8 mouse cellular contexts compared by ENCODE assay signal in genomic region chr9:44602766-44603165, GRCm38 (mm10). TPM values are rescaled to one million over a fixed set of nuclear protein-coding genes. Genes with fewer than 3 reads are reported as not detected.
DNase-seq lines count a peak whose midpoint lies in the region; ATAC-seq and TF ChIP-seq lines count a peak whose summit lies in the region.

No protein-coding gene starts in this region.

- peak overlapping the region; percentile 63 for H3K4me2 ChIP-seq in heart, embryonic 11.5 days
- H3K4me2 ChIP-seq in CH12.LX (ENCODE audit: insufficient read depth, low read depth, poor library complexity, severe bottlenecking) = peak overlapping the region; percentile 96
- peak overlapping the region; percentile 56 for H3K4me2 ChIP-seq in hindbrain, embryonic 11.5 days (replicated peaks; ENCODE audit: low read depth, low read length)
- H3K4me2 ChIP-seq in midbrain, embryonic 12.5 days (replicated peaks) = peak overlapping the region; percentile 71

- peak overlapping the region; percentile 100 for H3K4me3 ChIP-seq in heart, embryonic 11.5 days (ENCODE audit: low read depth, low read length)
- H3K4me3 ChIP-seq in CH12.LX (replicated peaks in 1 of 3; ENCODE audit: low read depth in 2 of 3, low read length in 2 of 3, poor library complexity in 1 of 3) = peak overlapping the region; percentile 45 to 98 (median 76)
- H3K4me3 ChIP-seq in hindbrain, embryonic 11.5 days (ENCODE audit: low read depth, low read length) = peak overlapping the region; percentile 99
- H3K4me3 ChIP-seq in midbrain, embryonic 12.5 days = peak overlapping the region; percentile 98

- no peak for DNase-seq in heart, postnatal 36 days
- peak; percentile 52 for DNase-seq in CH12.LX (ENCODE audit: extremely low read depth)
- DNase-seq in hindbrain, embryonic 11.5 days (ENCODE audit: low spot score) = no peak
- DNase-seq in spleen, adult 12 weeks (ENCODE audit: low spot score) = no peak
- no peak for DNase-seq in left cerebral cortex, adult 9 months (ENCODE audit: low spot score in 2 of 2)
- DNase-seq in layer of hippocampus, adult 9-11 months = no peak

- peak overlapping the region; percentile 99; the same call in 1 of the 2 replicates for H3K27ac ChIP-seq in heart, embryonic 11.5 days (ENCODE audit: low read depth, low read length)
- H3K27ac ChIP-seq in CH12.LX (ENCODE audit: insufficient read depth, low read depth) = peak overlapping the region; percentile 59
- H3K27ac ChIP-seq in hindbrain, embryonic 11.5 days (ENCODE audit: low read depth, low read length) = no peak overlapping the region
- peak overlapping the region; percentile 100 for H3K27ac ChIP-seq in midbrain, embryonic 12.5 days (replicated peaks)

- no peak for TF ChIP-seq CTCF in CH12.LX (conservative IDR thresholded peaks at IDR 0.05 in 1 of 2, IDR thresholded peaks at IDR 0.05 in 1 of 2; ENCODE audit: low read depth in 2 of 2, low read length in 2 of 2)

- no peak for ATAC-seq in heart, embryonic 11.5 days (replicated peaks; ENCODE audit: insufficient number of reproducible peaks, low FRiP score, low TSS enrichment)
- ATAC-seq in hindbrain, embryonic 11.5 days (ENCODE audit: low FRiP score) = no peak
- ATAC-seq in midbrain, embryonic 12.5 days (ENCODE audit: low FRiP score, low read depth) = no peak

- peaks cover 3% of the 10 kb centered on the region; the same call in 1 of the 2 replicates for H3K36me3 ChIP-seq in heart, embryonic 11.5 days (ENCODE audit: control insufficient read depth, insufficient read depth, low read length)
- H3K36me3 ChIP-seq in CH12.LX (replicated peaks in 1 of 2; ENCODE audit: control insufficient read depth in 1 of 2, insufficient read depth in 1 of 2, low read length in 1 of 2) = peaks cover 5 to 6% of the 10 kb centered on the region in 2 experiments
- no peaks in the 10 kb centered on the region for H3K36me3 ChIP-seq in hindbrain, embryonic 11.5 days (ENCODE audit: control insufficient read depth, insufficient read depth, low read length)
- peaks cover 7% of the 10 kb centered on the region for H3K36me3 ChIP-seq in midbrain, embryonic 12.5 days

- TF ChIP-seq RAD21 in CH12.LX (IDR thresholded peaks at IDR 0.05; ENCODE audit: low read depth, low read length) = no peak

- no peaks in the 10 kb centered on the region for H3K27me3 ChIP-seq in heart, embryonic 11.5 days (ENCODE audit: control insufficient read depth, insufficient read depth, low read length)
- H3K27me3 ChIP-seq in CH12.LX (replicated peaks) = no peaks in the 10 kb centered on the region
- no peaks in the 10 kb centered on the region for H3K27me3 ChIP-seq in hindbrain, embryonic 11.5 days (ENCODE audit: control insufficient read depth, insufficient read depth, low read length)
- H3K27me3 ChIP-seq in midbrain, embryonic 12.5 days = peaks cover 5% of the 10 kb centered on the region

- no peak for TF ChIP-seq EP300 in CH12.LX (IDR thresholded peaks at IDR 0.05; ENCODE audit: low read length)

- in situ Hi-C loops in CH12.LX (cut with MboI; ENCODE audit: low pct_ligation_motif_present, low pct_unique_long_range_greater_than_20kb, low sequenced_read_pairs) = loop anchor here (5.0 kb wide), 1 partner anchor 35 kb away; no protein-coding TSS in a partner anchor

- TF ChIP-seq POLR2A in CH12.LX (IDR thresholded peaks at IDR 0.05; ENCODE audit: low read depth, low read length) = no peak

- H3K79me2 ChIP-seq in CH12.LX (replicated peaks; ENCODE audit: control insufficient read depth, extremely low read depth, insufficient read depth, poor library complexity, severe bottlenecking) = peaks cover 40% of the 10 kb centered on the region

- intact Hi-C loops in heart, postnatal 36 days (cut with DNase I) = no loop called here

- dilution Hi-C loops in CH12.LX (cut with MboI; ENCODE audit: extremely low pct_ligation_motif_present, extremely low pct_unique_long_range_greater_than_20kb, low sequenced_read_pairs) = no loop called here

- H3K4me1 ChIP-seq in heart, embryonic 11.5 days (ENCODE audit: control insufficient read depth, insufficient read depth, low read length) = peaks cover 24% of the 10 kb centered on the region
- H3K4me1 ChIP-seq in CH12.LX (ENCODE audit: control insufficient read depth in 1 of 2, insufficient read depth in 2 of 2) = peaks cover 10 to 42% of the 10 kb centered on the region in 2 experiments
- H3K4me1 ChIP-seq in hindbrain, embryonic 11.5 days (replicated peaks; ENCODE audit: control insufficient read depth, insufficient read depth, low read length) = peaks cover 10% of the 10 kb centered on the region
- H3K4me1 ChIP-seq in midbrain, embryonic 12.5 days = peaks cover 41% of the 10 kb centered on the region

- H3K9ac ChIP-seq in heart, embryonic 11.5 days (ENCODE audit: low read depth, low read length) = peak overlapping the region; percentile 46; the same call in 1 of the 2 replicates
- H3K9ac ChIP-seq in CH12.LX (ENCODE audit: insufficient read depth, low read depth) = peak overlapping the region; percentile 92
- no peak overlapping the region for H3K9ac ChIP-seq in hindbrain, embryonic 11.5 days (ENCODE audit: low read depth, low read length)
- H3K9ac ChIP-seq in midbrain, embryonic 12.5 days (replicated peaks) = peak overlapping the region; percentile 100

- no peaks in the 10 kb centered on the region for H3K9me3 ChIP-seq in heart, embryonic 11.5 days (replicated peaks; ENCODE audit: control insufficient read depth, low read length)
- no peaks in the 10 kb centered on the region for H3K9me3 ChIP-seq in CH12.LX (replicated peaks; ENCODE audit: low read length)
- no peaks in the 10 kb centered on the region for H3K9me3 ChIP-seq in hindbrain, embryonic 11.5 days (ENCODE audit: control insufficient read depth, low read length)
- no peaks in the 10 kb centered on the region for H3K9me3 ChIP-seq in midbrain, embryonic 12.5 days

- WGBS in heart, embryonic 11.5 days (ENCODE audit: insufficient replicate concordance) = 73% methylated on average over 6 of the region's 6 CpGs
- WGBS in hindbrain, embryonic 11.5 days = 67% methylated on average over 6 of the region's 6 CpGs
- WGBS in midbrain, embryonic 12.5 days = 74% methylated on average over 6 of the region's 6 CpGs

TF ChIP-seq in CH12.LX, 34 proteins besides CTCF, POLR2A, EP300 and RAD21:
- TF ChIP-seq MXI1 (IDR thresholded peaks at IDR 0.05; ENCODE audit: low read depth, low read length) (peak; percentile 42; the same call in 1 of the 2 replicates), E2F4 (IDR thresholded peaks at IDR 0.05; ENCODE audit: insufficient replicate concordance, low read depth, low read length) (no peak), SIN3A (IDR thresholded peaks at IDR 0.05; ENCODE audit: low read length) (no peak), NRF1 (IDR thresholded peaks at IDR 0.05; ENCODE audit: low read depth, low read length) (no peak), MAZ (IDR thresholded peaks at IDR 0.05; ENCODE audit: low read depth, low read length) (no peak)
TF ChIP-seq in CH12.LX: peak in this region for 1.

RNA-seq across cellular contexts. Expression of gene Ddx6, which starts 1.9 kb away (rescaled TPM):
- polyA plus RNA-seq in heart, embryonic 11.5 days (2014; fragmentation: Nextera tagmentation; extraction: Ambion mirVana) = 7.7 and 15.0 TPM in 2 replicates
- total RNA-seq in heart, postnatal 36 days (2021) = 10 to 100 TPM; 82.0 to 85.0 TPM
- total RNA-seq in CH12.LX (2012; rRNA removed) (41.5 and 42.3 TPM in 2 replicates), CH12.LX (2014; rRNA removed) (66.7 and 71.4 TPM in 2 replicates)
- 77.1 and 81.2 TPM in 2 replicates for polyA plus RNA-seq in CH12.LX (2012; ENCODE audit: insufficient read length, low read depth)
- polyA plus RNA-seq in hindbrain, embryonic 11.5 days (2014; fragmentation: Nextera tagmentation; extraction: Ambion mirVana) = 16.0 and 32.7 TPM in 2 replicates
- polyA plus RNA-seq in midbrain, embryonic 12.5 days (2016; fragmentation: Nextera tagmentation; extraction: Ambion mirVana) = 23.8 and 25.2 TPM in 2 replicates

RNA-seq across cellular contexts. Expression of gene Cxcr5, which starts 41.1 kb away (rescaled TPM):
- polyA plus RNA-seq in heart, embryonic 11.5 days (2014; fragmentation: Nextera tagmentation; extraction: Ambion mirVana) = 0.06 TPM in 1 of 2 replicates, not detected in the other
- under 1 TPM; 0.22 to 0.47 TPM for total RNA-seq in heart, postnatal 36 days (2021)
- total RNA-seq in CH12.LX (2012; rRNA removed) (27.7 and 30.2 TPM in 2 replicates), CH12.LX (2014; rRNA removed) (75.4 and 93.4 TPM in 2 replicates)
- polyA plus RNA-seq in CH12.LX (2012; ENCODE audit: insufficient read length, low read depth) = 61.2 and 70.5 TPM in 2 replicates
- 0.11 and 0.48 TPM in 2 replicates for polyA plus RNA-seq in hindbrain, embryonic 11.5 days (2014; fragmentation: Nextera tagmentation; extraction: Ambion mirVana)
- not detected in 2 replicates for polyA plus RNA-seq in midbrain, embryonic 12.5 days (2016; fragmentation: Nextera tagmentation; extraction: Ambion mirVana)

Comparison
In these comparisons a context has a peak if more than half of its experiments do, and no peak if none do; other contexts are left out.
1. RNA of gene Cxcr5, which starts 41.1 kb away (polyA plus RNA-seq): 61.2 to 70.5 TPM in CH12.LX; 0.11 to 0.48 TPM in hindbrain, embryonic 11.5 days, 0.06 TPM in heart, embryonic 11.5 days and not detected in midbrain, embryonic 12.5 days; every median in the first group is over 10 times any median in the second.
2. Peak in every context shown above with its lines, with median percentiles within 50 percentile points of each other: H3K4me2 ChIP-seq and H3K4me3 ChIP-seq.